Mouse (Mus musculus) heart, embryonic 13.5 days (tissue): ENCODE measurements around the gene Pdha1. TPM values are rescaled to one million over a fixed set of nuclear protein-coding genes. Genes with fewer than 3 reads are reported as not detected.

Experiments used
- ATAC-seq: fragments of 200-750 bp; cut with Nextera tagmentation; 2 replicates; pipeline ENCODE4 v1.8.0; 2017; ENCODE audit warnings: moderate TSS enrichment; ENCODE audit not compliant: insufficient number of reproducible peaks, low FRiP score, low TSS enrichment; ENCODE audit errors: extremely low read depth
- H3K27ac ChIP-seq: fragments of 300-500 bp; sonication (generic); replicated peaks from 2 replicates; pipeline ENCODE4 v1.5.1; 2015; ENCODE audit warnings: moderate library complexity, mild to moderate bottlenecking, inconsistent platforms
- H3K27me3 ChIP-seq: fragments of 300-500 bp; sonication (generic); replicated peaks from 2 replicates; pipeline ENCODE4 v1.6.1; 2015; ENCODE audit warnings: mild to moderate bottlenecking, inconsistent platforms
- H3K36me3 ChIP-seq: fragments of 300-500 bp; sonication (generic); 2 replicates; pipeline ENCODE4 v1.6.1; 2015; ENCODE audit warnings: mild to moderate bottlenecking, inconsistent platforms
- H3K4me1 ChIP-seq: fragments of 300-500 bp; sonication (generic); 2 replicates; pipeline ENCODE4 v1.6.1; 2015; ENCODE audit warnings: inconsistent platforms
- H3K4me2 ChIP-seq: fragments of 300-500 bp; sonication (generic); 2 replicates; pipeline ENCODE4 v1.6.1; 2015; ENCODE audit warnings: inconsistent platforms, mild to moderate bottlenecking, moderate library complexity
- H3K4me3 ChIP-seq: fragments of 300-500 bp; sonication (generic); 2 replicates; pipeline ENCODE4 v1.5.1; 2015; ENCODE audit warnings: moderate library complexity, mild to moderate bottlenecking, inconsistent platforms
- H3K9ac ChIP-seq: fragments of 300-500 bp; sonication (generic); 2 replicates; pipeline ENCODE4 v1.6.1; 2015; ENCODE audit warnings: inconsistent platforms, mild to moderate bottlenecking, moderate library complexity
- H3K9me3 ChIP-seq: fragments of 300-500 bp; sonication (generic); 2 replicates; pipeline ENCODE4 v1.6.1; 2016; ENCODE audit warnings: inconsistent platforms
- WGBS: fragments of 180-500 bp; shearing (Covaris S2); methylation state at CpG from one replicate; pipeline ENCODE4 v1.1.7; 2015; ENCODE audit warnings: mixed read lengths; 5-methylcytosine and 5-hydroxymethylcytosine counted together
- polyA plus RNA-seq: library from polyadenylated mRNA; unstranded; fragments of >200 nt; fragmentation: Nextera tagmentation; extraction: Ambion mirVana; gene quantifications from 2 replicates; pipeline ENCODE4 v1.2.1, GENCODE M21; 2015

Gene Pdha1
- polyA plus RNA-seq, 1 experiment from 2014 or later, result 224 TPM

- Histone ChIP-seq H3K4me3 (peak overlapping the region; percentile 69), H3K9me3 (no peaks in the 10 kb centered on the region), H3K9ac (peak overlapping the region; percentile 87), H3K27ac (no peak overlapping the region), H3K4me2 (peak overlapping the region; percentile 74), H3K27me3 (no peaks in the 10 kb centered on the region), H3K36me3 (peaks cover 17% of the 10 kb centered on the region), H3K4me1 (peaks cover 21% of the 10 kb centered on the region)
- WGBS, result 33% methylated on average over 6 of the region's 6 CpGs
- no peak for ATAC-seq
Observed at GRCm38 (mm10) chrX:160135719-160136118, 2.5 kb downstream of the Pdha1 start.

GRCm38 (mm10) chrX:160134136-160134843, 3.9 kb downstream of the Pdha1 start:
- H3K27ac ChIP-seq, result no peak overlapping the region
- no peak overlapping the region for H3K4me3 ChIP-seq
- H3K4me2 ChIP-seq, result peak overlapping the region; percentile 24; the same call in 1 of the 2 replicates
- H3K9me3 ChIP-seq, result no peaks in the 10 kb centered on the region
- no peak for ATAC-seq
- H3K4me1 ChIP-seq, result peaks cover 21% of the 10 kb centered on the region
- no peak overlapping the region for H3K9ac ChIP-seq
- H3K27me3 ChIP-seq, result no peaks in the 10 kb centered on the region
- peaks cover 30% of the 10 kb centered on the region for H3K36me3 ChIP-seq
- 66% methylated on average over 11 of the region's 11 CpGs for WGBS

GRCm38 (mm10) chrX:160116658-160117057, 21.6 kb downstream of the Pdha1 start:
- Histone ChIP-seq H3K4me1 (no peaks in the 10 kb centered on the region), H3K36me3 (peaks cover 29% of the 10 kb centered on the region), H3K27me3 (no peaks in the 10 kb centered on the region), H3K4me2 (no peak overlapping the region), H3K9me3 (no peaks in the 10 kb centered on the region), H3K9ac (no peak overlapping the region), H3K4me3 (no peak overlapping the region), H3K27ac (no peak overlapping the region)
- no peak for ATAC-seq
- 61% methylated on average over 3 of the region's 3 CpGs for WGBS

GRCm38 (mm10) chrX:160116074-160116473, 22.1 kb downstream of the Pdha1 start:
- no peak for ATAC-seq

GRCm38 (mm10) chrX:160113777-160114176, 24.4 kb downstream of the Pdha1 start:
- Histone ChIP-seq H3K4me3 (no peak overlapping the region), H3K4me2 (no peak overlapping the region), H3K27me3 (no peaks in the 10 kb centered on the region), H3K36me3 (peaks cover 4% of the 10 kb centered on the region), H3K9ac (no peak overlapping the region), H3K4me1 (no peaks in the 10 kb centered on the region), H3K27ac (no peak overlapping the region), H3K9me3 (no peaks in the 10 kb centered on the region)
- WGBS, result 43% methylated on average over 1 of the region's 1 CpGs
- no peak for ATAC-seq

More at GRCm38 (mm10) chrX:160116074-160116473, 22.1 kb downstream of the Pdha1 start:
- H3K27ac ChIP-seq, result no peak overlapping the region
- no peaks in the 10 kb centered on the region for H3K4me1 ChIP-seq
- H3K27me3 ChIP-seq, result no peaks in the 10 kb centered on the region
- no peak overlapping the region for H3K4me2 ChIP-seq
- H3K9ac ChIP-seq, result no peak overlapping the region
- H3K4me3 ChIP-seq, result no peak overlapping the region
- H3K9me3 ChIP-seq, result no peaks in the 10 kb centered on the region
- H3K36me3 ChIP-seq, result peaks cover 23% of the 10 kb centered on the region

- no peak overlapping the region for H3K9ac ChIP-seq
- no peaks in the 10 kb centered on the region for H3K4me1 ChIP-seq
- no peak for ATAC-seq
- H3K27ac ChIP-seq, result no peak overlapping the region
- no peak overlapping the region for H3K4me3 ChIP-seq
- 57% methylated on average over 4 of the region's 4 CpGs for WGBS
- H3K9me3 ChIP-seq, result no peaks in the 10 kb centered on the region
- no peak overlapping the region for H3K4me2 ChIP-seq
- no peaks in the 10 kb centered on the region for H3K36me3 ChIP-seq
- H3K27me3 ChIP-seq, result no peaks in the 10 kb centered on the region; the same call in 1 of the 2 replicates
Observed at GRCm38 (mm10) chrX:160107817-160108216, 30.4 kb downstream of the Pdha1 start.

- no peak overlapping the region for H3K4me2 ChIP-seq
- H3K27me3 ChIP-seq, result no peaks in the 10 kb centered on the region
- no peak for ATAC-seq
- no peaks in the 10 kb centered on the region for H3K9me3 ChIP-seq
- H3K27ac ChIP-seq, result no peak overlapping the region
- 69% methylated on average over 1 of the region's 1 CpGs for WGBS
- no peak overlapping the region for H3K4me3 ChIP-seq
- H3K4me1 ChIP-seq, result no peaks in the 10 kb centered on the region
- no peak overlapping the region for H3K9ac ChIP-seq
- no peaks in the 10 kb centered on the region for H3K36me3 ChIP-seq
Observed at GRCm38 (mm10) chrX:160091973-160092372, 46.2 kb downstream of the Pdha1 start.

Other genes starting within 250 kb of the Pdha1 start
- 0.13 TPM in 2 replicates for gene Map3k15, start 150.0 kb downstream of the Pdha1 start, polyA plus RNA-seq